Mouse (Mus musculus): ENCODE results near the gene Ints14. TPM values are rescaled to one million over a fixed set of nuclear protein-coding genes. Genes with fewer than 3 reads are reported as not detected.

Ints14 gene
- polyA plus RNA-seq, 1 experiment from 2014 or later = 60.4 TPM

Small RNA genes within 50 kb of the gene (microRNA-seq; reads per million reads assigned to microRNA genes)
- not detected for gene Gm25640

Other genes starting within 250 kb of the Ints14 start
- gene Rab11a, start 223.1 kb upstream of the Ints14 start, polyA plus RNA-seq (2016; fragmentation: Nextera tagmentation; extraction: Ambion mirVana) = 304 and 308 TPM in 2 replicates
- gene Dennd4a, start 149.6 kb upstream of the Ints14 start, polyA plus RNA-seq (2016; fragmentation: Nextera tagmentation; extraction: Ambion mirVana) = 10.4 and 12.3 TPM in 2 replicates
- not detected in 2 replicates for gene Slc24a1, start 9.3 kb upstream of the Ints14 start, polyA plus RNA-seq (2016; fragmentation: Nextera tagmentation; extraction: Ambion mirVana)
- gene Hacd3, start 60.8 kb downstream of the Ints14 start, polyA plus RNA-seq (2016; fragmentation: Nextera tagmentation; extraction: Ambion mirVana) = 148 and 157 TPM in 2 replicates
- gene Dpp8, start 71.5 kb downstream of the Ints14 start, polyA plus RNA-seq (2016; fragmentation: Nextera tagmentation; extraction: Ambion mirVana) = 57.0 and 59.0 TPM in 2 replicates
- gene Igdcc4, start 140.6 kb downstream of the Ints14 start, polyA plus RNA-seq (2016; fragmentation: Nextera tagmentation; extraction: Ambion mirVana) = 18.2 and 19.5 TPM in 2 replicates
- 62.1 and 74.7 TPM in 2 replicates for gene Igdcc3, start 180.3 kb downstream of the Ints14 start, polyA plus RNA-seq (2016; fragmentation: Nextera tagmentation; extraction: Ambion mirVana)
- gene Parp16, start 234.4 kb downstream of the Ints14 start, polyA plus RNA-seq (2016; fragmentation: Nextera tagmentation; extraction: Ambion mirVana) = 5.6 and 6.5 TPM in 2 replicates